Mouse (Mus musculus) stomach, embryonic 16.5 days (tissue): ENCODE results near the gene Mgat5. TPM values are rescaled to one million over a fixed set of nuclear protein-coding genes. Genes with fewer than 3 reads are reported as not detected.

Source experiments
- ATAC-seq: fragments of 200-750 bp; cut with Nextera tagmentation; 2 replicates; pipeline ENCODE4 v1.8.0; 2017; ENCODE audit warnings: moderate number of reproducible peaks, moderate TSS enrichment; ENCODE audit not compliant: insufficient read depth, low FRiP score
- H3K27ac ChIP-seq: fragments of 300-500 bp; sonication (generic); 2 replicates; pipeline ENCODE4 v1.5.1; 2014; ENCODE audit warnings: low read length
- H3K27me3 ChIP-seq: fragments of 300-500 bp; sonication (generic); 2 replicates; pipeline ENCODE4 v1.6.1; 2014; ENCODE audit warnings: low read length, control low read depth, mixed read lengths; ENCODE audit not compliant: control insufficient read depth, insufficient read depth
- H3K36me3 ChIP-seq: fragments of 300-500 bp; sonication (generic); 2 replicates; pipeline ENCODE4 v1.6.1; 2014; ENCODE audit warnings: low read length; ENCODE audit not compliant: control insufficient read depth, insufficient read depth
- H3K4me1 ChIP-seq: fragments of 300-500 bp; sonication (generic); 2 replicates; pipeline ENCODE4 v1.6.1; 2014; ENCODE audit warnings: low read length, control low read depth, mixed read lengths; ENCODE audit not compliant: control insufficient read depth, insufficient read depth
- H3K4me2 ChIP-seq: fragments of 300-500 bp; sonication (generic); 2 replicates; pipeline ENCODE4 v1.6.1; 2014; ENCODE audit warnings: low read depth, low read length, mixed read lengths
- H3K4me3 ChIP-seq: fragments of 300-500 bp; sonication (generic); replicated peaks from 2 replicates; pipeline ENCODE4 v1.5.1; 2014; ENCODE audit warnings: mild to moderate bottlenecking, low read length
- H3K9ac ChIP-seq: fragments of 300-500 bp; sonication (generic); 2 replicates; pipeline ENCODE4 v1.6.1; 2014; ENCODE audit warnings: low read length
- H3K9me3 ChIP-seq: fragments of 300-500 bp; sonication (generic); replicated peaks from 2 replicates; pipeline ENCODE4 v1.6.1; 2016; ENCODE audit warnings: low read length, control low read depth; ENCODE audit not compliant: control insufficient read depth
- WGBS: fragments of 180-500 bp; shearing (Covaris S2); extraction: QIAGEN DNeasy Blood & Tissue Kit; methylation state at CpG from one replicate; pipeline ENCODE4 v1.1.7; 2014; 5-methylcytosine and 5-hydroxymethylcytosine counted together
- polyA plus RNA-seq: library from polyadenylated mRNA; unstranded; fragments of >200 nt; fragmentation: Nextera tagmentation; extraction: Ambion mirVana; gene quantifications from 2 replicates; pipeline ENCODE4 v1.2.1, GENCODE M21; 2015

Mgat5 gene
- polyA plus RNA-seq, 1 experiment from 2014 or later = 5.7 TPM

DNA sequence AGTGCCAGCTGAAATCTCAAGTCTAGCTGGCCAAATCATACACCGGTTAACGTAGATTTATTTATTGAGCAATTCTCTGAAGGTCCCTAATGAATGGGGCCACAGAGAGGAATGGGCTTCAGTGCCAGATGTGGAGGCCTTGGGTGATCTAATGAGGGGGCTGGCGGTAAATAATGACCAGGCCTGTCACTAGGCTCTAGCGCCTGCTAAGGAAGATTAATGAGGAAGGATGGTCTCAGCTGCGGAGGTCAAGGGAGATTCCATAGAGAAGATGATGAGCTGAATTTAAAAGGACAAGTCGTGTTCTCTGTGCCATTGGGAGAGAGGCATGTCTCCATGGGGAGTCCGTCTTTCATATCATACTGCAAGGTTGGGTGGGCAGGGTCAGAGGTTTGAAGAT is 178.3 kb downstream of the Mgat5 start:
- WGBS = 69% methylated on average over 7 of the region's 7 CpGs

DNA sequence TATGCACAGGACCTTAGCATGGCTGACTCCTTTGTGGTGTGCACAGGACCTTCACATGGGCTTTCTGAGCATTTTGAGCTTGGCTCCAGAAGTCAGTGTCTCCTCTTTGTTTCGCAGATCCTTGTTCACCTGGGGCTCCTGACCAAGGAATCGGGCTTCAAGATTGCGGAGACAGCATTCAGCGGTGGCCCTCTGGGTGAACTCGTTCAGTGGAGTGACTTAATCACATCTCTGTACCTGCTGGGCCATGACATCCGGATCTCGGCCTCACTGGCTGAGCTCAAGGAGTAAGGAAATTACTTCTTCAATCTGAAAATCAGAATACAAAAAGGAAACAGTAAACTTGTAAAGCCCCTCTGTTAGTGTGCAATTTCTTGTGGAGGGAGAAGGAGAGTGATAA is 182.4 kb downstream of the Mgat5 start:
- ATAC-seq = no peak
- no peaks in the 10 kb centered on the region for H3K27me3 ChIP-seq
- 88% methylated on average over 7 of the region's 7 CpGs for WGBS
- no peak overlapping the region for H3K4me2 ChIP-seq
- H3K27ac ChIP-seq = no peak overlapping the region
- H3K4me3 ChIP-seq = no peak overlapping the region
- H3K4me1 ChIP-seq = no peaks in the 10 kb centered on the region
- H3K9me3 ChIP-seq = peaks cover 6% of the 10 kb centered on the region; the same call in 1 of the 2 replicates
- no peak overlapping the region for H3K9ac ChIP-seq
- peaks cover 23% of the 10 kb centered on the region for H3K36me3 ChIP-seq

More for the DNA sequence above, 178.3 kb downstream of the Mgat5 start:
- Histone ChIP-seq H3K4me2 (no peak overlapping the region), H3K27ac (no peak overlapping the region), H3K27me3 (no peaks in the 10 kb centered on the region), H3K36me3 (0 out of 2 replicates have a peak, but pooled peaks cover 6% of the 10 kb centered on the region), H3K9ac (no peak overlapping the region), H3K4me3 (no peak overlapping the region), H3K4me1 (no peaks in the 10 kb centered on the region), H3K9me3 (no peaks in the 10 kb centered on the region)
- ATAC-seq = no peak

GRCm38 (mm10) chr1:127387661-127388060 is 182.8 kb downstream of the Mgat5 start:
- no peak overlapping the region for H3K4me3 ChIP-seq
- H3K36me3 ChIP-seq = peaks cover 23% of the 10 kb centered on the region
- H3K4me2 ChIP-seq = no peak overlapping the region
- no peak overlapping the region for H3K27ac ChIP-seq
- 86% methylated on average over 9 of the region's 9 CpGs for WGBS
- no peak overlapping the region for H3K9ac ChIP-seq
- ATAC-seq = no peak
- H3K4me1 ChIP-seq = no peaks in the 10 kb centered on the region
- H3K9me3 ChIP-seq = peaks cover 6% of the 10 kb centered on the region; the same call in 1 of the 2 replicates
- H3K27me3 ChIP-seq = no peaks in the 10 kb centered on the region

DNA sequence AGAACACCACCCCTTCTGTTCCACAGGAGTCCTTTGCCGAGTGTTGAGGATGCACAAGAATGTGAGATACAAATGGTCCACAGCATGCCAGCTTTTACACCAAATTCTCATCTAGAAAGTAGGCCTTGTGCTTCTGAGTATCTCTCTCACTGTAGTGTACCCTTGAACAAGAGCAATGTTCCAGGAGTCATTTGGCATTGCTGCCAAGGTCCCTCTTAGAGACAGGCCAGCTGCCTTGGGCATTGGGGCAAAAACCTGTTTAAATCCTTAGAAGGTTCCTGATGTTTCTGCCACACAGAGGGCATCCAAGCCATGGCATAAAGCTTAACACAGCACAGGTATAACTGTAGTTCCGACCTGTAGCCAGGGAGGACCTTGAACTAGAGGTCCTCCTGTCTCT is 189.9 kb downstream of the Mgat5 start:
- Histone ChIP-seq H3K4me3 (no peak overlapping the region), H3K9me3 (peaks cover 6% of the 10 kb centered on the region; the same call in 1 of the 2 replicates), H3K27me3 (no peaks in the 10 kb centered on the region), H3K9ac (no peak overlapping the region), H3K4me1 (no peaks in the 10 kb centered on the region), H3K4me2 (no peak overlapping the region), H3K27ac (no peak overlapping the region), H3K36me3 (peaks cover 23% of the 10 kb centered on the region)
- ATAC-seq = no peak
- WGBS = 93% methylated on average over 2 of the region's 2 CpGs

- Histone ChIP-seq H3K4me1 (no peaks in the 10 kb centered on the region), H3K9me3 (peaks cover 6% of the 10 kb centered on the region; the same call in 1 of the 2 replicates), H3K4me3 (no peak overlapping the region), H3K27me3 (no peaks in the 10 kb centered on the region), H3K27ac (no peak overlapping the region), H3K9ac (no peak overlapping the region), H3K4me2 (no peak overlapping the region), H3K36me3 (peaks cover 14% of the 10 kb centered on the region; the same call in 1 of the 2 replicates)
- 89% methylated on average over 5 of the region's 5 CpGs for WGBS
- no peak for ATAC-seq
Measured at GRCm38 (mm10) chr1:127395724-127396123, 190.9 kb downstream of the Mgat5 start.

- 63% methylated on average over 12 of the region's 12 CpGs for WGBS
- Histone ChIP-seq H3K4me3 (no peak overlapping the region), H3K36me3 (peaks cover 6% of the 10 kb centered on the region; the same call in 1 of the 2 replicates), H3K27me3 (no peaks in the 10 kb centered on the region), H3K9ac (no peak overlapping the region), H3K9me3 (no peaks in the 10 kb centered on the region), H3K27ac (no peak overlapping the region), H3K4me1 (no peaks in the 10 kb centered on the region), H3K4me2 (no peak overlapping the region)
- no peak for ATAC-seq
Measured at GRCm38 (mm10) chr1:127396569-127397349, 191.9 kb downstream of the Mgat5 start.

GRCm38 (mm10) chr1:127397396-127397795 is 192.6 kb downstream of the Mgat5 start:
- Histone ChIP-seq H3K27ac (no peak overlapping the region), H3K4me3 (no peak overlapping the region), H3K4me1 (no peaks in the 10 kb centered on the region), H3K36me3 (peaks cover 5% of the 10 kb centered on the region; the same call in 1 of the 2 replicates), H3K27me3 (no peaks in the 10 kb centered on the region), H3K9ac (no peak overlapping the region), H3K9me3 (no peaks in the 10 kb centered on the region), H3K4me2 (no peak overlapping the region)
- 62% methylated on average over 13 of the region's 13 CpGs for whole genome bisulfite sequencing
- ATAC-seq = no peak

DNA sequence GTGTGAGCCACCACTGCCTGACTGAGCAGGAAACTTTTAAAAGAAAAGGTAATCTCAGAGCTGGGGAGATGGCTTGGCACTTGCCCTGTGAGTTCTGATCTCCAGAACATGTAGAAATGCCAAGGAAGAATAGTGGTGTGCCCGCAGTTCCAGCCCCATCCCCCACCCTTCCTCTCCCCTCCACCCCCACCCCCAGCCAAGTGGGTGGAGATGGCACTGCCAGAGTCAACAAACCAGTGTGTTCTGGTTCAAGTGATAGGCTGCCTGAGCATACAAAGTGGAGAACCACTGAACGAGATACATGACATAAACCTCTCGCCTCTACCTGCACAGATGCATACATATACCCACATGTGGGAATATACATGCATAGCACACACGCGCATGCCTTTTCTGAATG is 193.4 kb downstream of the Mgat5 start:
- Histone ChIP-seq H3K27ac (no peak overlapping the region), H3K27me3 (no peaks in the 10 kb centered on the region), H3K4me1 (no peaks in the 10 kb centered on the region), H3K9ac (no peak overlapping the region), H3K4me2 (no peak overlapping the region), H3K36me3 (peaks cover 5% of the 10 kb centered on the region; the same call in 1 of the 2 replicates), H3K9me3 (no peaks in the 10 kb centered on the region), H3K4me3 (no peak overlapping the region)
- 88% methylated on average over 5 of the region's 5 CpGs for WGBS
- ATAC-seq = no peak

- ATAC-seq = no peak
- no peak overlapping the region for H3K27ac ChIP-seq
- H3K4me2 ChIP-seq = no peak overlapping the region
- H3K4me3 ChIP-seq = no peak overlapping the region
- peaks cover 5% of the 10 kb centered on the region; the same call in 1 of the 2 replicates for H3K36me3 ChIP-seq
- WGBS = 73% methylated on average over 2 of the region's 2 CpGs
- H3K4me1 ChIP-seq = no peaks in the 10 kb centered on the region
- H3K9me3 ChIP-seq = no peaks in the 10 kb centered on the region
- H3K9ac ChIP-seq = no peak overlapping the region
- no peaks in the 10 kb centered on the region for H3K27me3 ChIP-seq
Measured at GRCm38 (mm10) chr1:127400198-127400597, 195.4 kb downstream of the Mgat5 start.
